Mouse (Mus musculus): ENCODE data around the gene Pcbp2.

DNA sequence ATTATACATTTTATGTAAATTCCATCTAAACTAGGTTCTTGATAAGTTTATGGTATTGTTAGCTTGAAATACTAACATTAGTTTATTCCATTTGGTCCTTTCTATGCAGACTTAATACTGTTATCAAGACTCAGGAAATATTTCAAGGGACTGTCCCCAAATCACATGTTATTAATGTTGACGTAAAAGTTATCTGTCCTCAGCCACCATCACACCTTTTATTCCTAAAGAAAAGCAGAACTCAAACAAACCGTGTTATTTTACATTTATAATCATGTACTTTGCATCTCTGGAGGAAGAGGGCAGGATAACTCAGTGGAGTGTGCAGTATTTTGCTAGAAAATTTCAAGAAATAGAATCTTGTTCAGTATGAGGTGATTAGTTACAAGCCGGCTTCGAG lies 37.2 kb upstream of the Pcbp2 start:
- TF ChIP-seq CTCF (IDR thresholded peaks at IDR 0.05; ENCODE audit: extremely low read depth, insufficient read depth, low read length) = no peak
- no peak for TF ChIP-seq POLR2A (IDR thresholded peaks at IDR 0.05; ENCODE audit: extremely low read depth, insufficient read depth, low read length)
